Mouse (Mus musculus) CD4-positive, CD25-positive, alpha-beta regulatory T cell, adult 2 months (primary cell): ENCODE results near the gene Gm20538.
A peak's percentile ranks its signal among the peaks of the same experiment; 100 is the strongest.

Source experiments
- DNase-seq: peaks from one replicate; pipeline ENCODE4 v3.0.0-alpha.2; 2012; ENCODE audit warnings: low read depth, low spot score

The Gm20538 gene

GRCm38 (mm10) chr19:44552731-44553130 is at the start of gene Gm20538:
Gene Gm20538 (minus strand): TSS chr19:44552831.
- DNase-seq, result no peak

GRCm38 (mm10) chr19:44594180-44594579 is 41.5 kb upstream of the Gm20538 start:
- DNase-seq, result no peak

GRCm38 (mm10) chr19:44591638-44592037 is 39.0 kb upstream of the Gm20538 start:
- no peak for DNase-seq

DNA sequence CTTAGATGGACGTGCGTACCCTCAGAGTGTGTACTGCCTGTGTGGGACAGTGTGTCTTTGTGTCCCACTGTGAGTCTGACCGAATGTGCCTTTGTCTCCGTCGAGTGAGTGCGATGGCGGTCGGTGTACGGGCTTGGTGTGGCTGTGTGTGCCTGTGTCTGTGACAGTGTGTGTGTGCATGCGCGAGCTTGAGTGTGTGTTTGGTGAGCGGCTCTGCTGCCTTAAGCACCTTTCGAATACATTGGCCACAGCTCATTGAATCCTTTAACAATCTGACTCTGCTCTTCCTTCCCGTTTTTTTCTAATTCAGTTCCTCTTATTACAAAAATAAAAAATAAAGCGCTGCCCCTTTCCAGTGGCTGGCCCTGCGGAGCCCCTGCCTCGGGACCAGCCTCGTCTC is 38.4 kb upstream of the Gm20538 start:
- no peak for DNase-seq

DNA sequence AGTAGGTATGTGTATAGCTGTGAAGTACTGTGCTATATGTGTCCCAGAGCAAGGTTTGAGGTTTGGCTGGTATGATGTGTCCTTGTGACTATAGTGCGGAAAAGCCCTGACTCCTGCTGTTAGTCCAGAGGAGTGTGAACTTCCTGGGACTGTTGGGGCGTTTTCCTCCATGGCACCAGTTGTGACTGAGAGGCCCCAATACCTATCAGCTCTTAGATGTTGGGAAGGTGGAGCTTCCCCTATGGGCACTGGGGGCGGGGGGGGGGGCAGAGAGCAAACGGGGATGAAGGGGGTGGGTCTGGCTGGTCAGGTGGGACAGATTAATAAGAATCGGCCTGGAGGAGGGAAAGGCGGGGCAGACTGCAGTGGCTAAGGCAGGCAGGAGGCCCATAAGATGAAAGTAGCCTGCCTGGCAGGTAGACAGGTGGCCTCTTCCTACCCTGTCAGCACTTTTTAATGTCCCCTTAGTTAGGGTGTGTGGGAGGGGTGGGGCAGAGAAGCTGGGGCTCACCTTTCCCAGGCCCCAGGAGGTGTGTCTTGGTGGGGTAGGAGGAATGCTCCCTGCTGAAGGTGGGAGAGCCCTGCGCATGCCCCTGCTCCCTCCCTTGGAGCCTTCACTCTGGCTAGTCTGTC is 37.1 kb upstream of the Gm20538 start:
- no peak for DNase-seq

DNA sequence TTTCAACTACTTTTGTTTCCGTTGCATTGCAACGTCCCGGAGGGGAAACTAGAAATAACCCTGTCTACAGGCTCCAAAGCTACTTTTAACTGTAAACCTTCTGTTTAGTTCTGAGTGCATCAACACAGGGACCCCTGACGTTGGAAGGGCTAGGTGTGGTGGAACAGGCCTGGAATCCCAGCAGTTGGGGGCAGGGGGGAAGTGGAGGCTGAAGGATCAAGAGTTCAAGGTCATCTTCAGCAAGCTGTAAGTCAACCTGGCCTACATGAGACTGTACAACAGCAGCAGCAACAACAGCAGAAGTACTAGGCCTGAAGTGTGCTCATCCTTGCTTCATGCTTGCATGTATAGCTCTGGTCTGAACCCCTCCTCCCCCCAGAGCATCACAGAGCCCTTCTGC is 35.4 kb upstream of the Gm20538 start:
- DNase-seq, result no peak

GRCm38 (mm10) chr19:44582638-44583309 is 30.1 kb upstream of the Gm20538 start:
- DNase-seq, result peak; percentile 91

- DNase-seq, result no peak
Measured at GRCm38 (mm10) chr19:44582103-44582502, 29.5 kb upstream of the Gm20538 start.

GRCm38 (mm10) chr19:44578038-44578437 is 25.4 kb upstream of the Gm20538 start:
- peak; percentile 25 for DNase-seq

DNA sequence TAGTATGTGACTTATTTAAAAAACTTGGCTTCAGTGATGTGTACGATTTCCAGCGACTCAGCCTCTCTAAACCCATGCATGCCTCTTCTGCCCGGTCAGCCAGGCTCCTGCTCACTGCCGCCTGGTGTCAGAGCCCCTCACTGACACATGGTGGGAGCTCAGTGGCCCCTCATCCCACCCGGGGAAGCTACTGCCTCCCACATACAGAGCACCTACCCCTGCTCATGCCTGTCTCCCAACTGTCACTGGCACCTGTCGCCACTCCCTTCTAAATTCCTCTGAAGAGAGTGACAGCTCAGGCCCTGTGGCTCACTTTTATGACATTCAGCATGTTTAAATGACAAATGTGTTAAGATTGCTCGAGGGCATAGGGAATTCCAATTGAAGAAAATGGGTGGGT is 23.6 kb upstream of the Gm20538 start:
- DNase-seq, result no peak

GRCm38 (mm10) chr19:44567763-44568162 is 15.1 kb upstream of the Gm20538 start:
- DNase-seq, result no peak

GRCm38 (mm10) chr19:44564006-44564405 is 11.4 kb upstream of the Gm20538 start:
- no peak for DNase-seq

GRCm38 (mm10) chr19:44562652-44563206 is 10.1 kb upstream of the Gm20538 start, which contains the start of gene Hif1an:
Gene Hif1an (plus strand): TSS chr19:44562850.
- peak; percentile 98 for DNase-seq

- DNase-seq, result peak; percentile 96
Measured at GRCm38 (mm10) chr19:44554861-44555590, 2.4 kb upstream of the Gm20538 start, which contains the start of gene Ndufb8. Gene Ndufb8 (minus strand): TSS chr19:44555440.

GRCm38 (mm10) chr19:44554490-44554860 is 1.8 kb upstream of the Gm20538 start:
- no peak for DNase-seq

DNA sequence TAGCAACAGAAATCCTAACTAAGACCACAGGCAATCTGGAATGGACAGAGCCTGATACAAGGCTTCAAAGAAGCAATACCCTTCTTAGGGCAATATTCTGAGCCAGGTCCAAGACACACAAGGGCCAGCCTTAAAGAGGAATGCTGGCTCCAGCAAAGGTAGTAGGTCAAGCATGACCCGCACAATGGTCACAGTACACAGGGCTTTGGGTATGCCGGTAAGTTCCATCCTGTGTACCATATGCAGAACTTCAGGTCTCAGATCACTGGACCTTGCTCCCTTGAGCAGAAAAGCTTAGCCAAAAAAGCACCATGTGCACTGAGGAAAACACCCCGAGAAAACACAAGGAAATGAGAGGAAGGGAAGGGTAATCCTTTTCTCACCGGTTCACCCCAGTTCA is 655 bp upstream of the Gm20538 start:
- no peak for DNase-seq

- no peak for DNase-seq
Measured at GRCm38 (mm10) chr19:44545321-44546041, 7.2 kb downstream of the Gm20538 start, which contains the start of gene Sec31b. Gene Sec31b (minus strand): TSS chr19:44545864.

DNA sequence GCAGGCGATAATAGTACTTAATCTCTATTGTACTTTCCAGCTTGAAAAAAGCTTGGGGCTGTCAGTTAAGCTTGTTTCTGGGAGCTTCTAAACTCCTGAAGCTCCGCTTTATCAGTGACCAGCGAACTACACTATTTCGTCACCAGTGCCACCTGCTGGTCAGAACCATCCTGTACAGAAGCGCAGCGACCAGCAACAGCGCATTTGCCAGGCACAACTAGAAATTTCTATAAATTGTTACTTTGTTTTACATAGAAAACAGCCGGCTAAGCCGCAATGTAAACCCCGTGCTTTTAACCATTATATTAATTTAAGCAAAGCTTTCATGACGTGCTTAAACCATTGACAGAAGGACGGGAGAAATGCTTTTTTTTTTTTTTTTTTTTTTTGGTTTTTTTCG is 7.9 kb downstream of the Gm20538 start:
- DNase-seq, result peak; percentile 83

DNA sequence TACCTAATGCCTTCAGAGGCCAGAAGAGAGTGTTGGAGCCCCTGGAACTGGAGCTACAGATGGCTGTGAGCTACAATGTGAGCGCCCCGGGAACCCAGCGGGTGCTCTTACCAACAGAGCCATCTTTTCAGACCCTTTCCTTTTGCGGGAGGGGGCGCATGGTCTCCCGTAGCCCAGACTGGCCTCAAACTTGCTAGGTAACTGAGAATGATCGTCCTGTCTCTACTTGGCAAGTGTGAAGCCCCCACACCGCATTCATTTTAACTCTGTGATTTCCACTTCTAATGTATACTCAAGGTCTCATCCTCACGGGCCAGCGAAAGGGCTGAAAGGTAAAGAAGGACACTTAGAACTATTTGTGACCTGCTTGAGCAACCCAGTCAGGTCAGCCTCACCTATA is 8.3 kb downstream of the Gm20538 start:
- no peak for DNase-seq

DNA sequence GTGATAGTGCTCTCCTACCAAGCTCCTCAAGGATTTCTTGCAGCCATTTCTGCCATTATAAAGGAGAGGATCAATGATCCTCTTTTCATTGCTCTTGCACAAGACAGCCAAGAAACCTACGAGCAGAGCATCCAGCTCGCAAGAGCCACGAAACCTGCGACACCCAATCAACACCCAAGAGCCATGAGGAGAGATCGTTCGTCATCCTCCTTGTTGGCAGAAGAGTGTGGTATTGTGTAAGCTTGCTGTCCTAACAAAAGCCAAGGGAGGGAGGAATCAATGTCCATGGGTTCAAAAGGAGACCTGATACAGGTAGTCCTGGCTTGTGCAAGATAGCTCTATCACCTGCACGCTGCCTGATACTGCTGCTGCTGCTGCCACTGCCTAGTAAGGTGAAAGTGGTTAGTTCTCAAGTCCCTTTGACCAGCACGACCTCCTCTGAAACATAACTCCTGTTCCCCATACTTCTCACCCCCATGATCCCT is 9.9 kb downstream of the Gm20538 start:
- DNase-seq, result no peak

- no peak for DNase-seq
Measured at GRCm38 (mm10) chr19:44537416-44537815, 15.2 kb downstream of the Gm20538 start.
